Mouse (Mus musculus) stomach, postnatal 0 days (tissue): ENCODE data around the gene Slc6a4.

Experiments
- CTCF ChIP-seq: IDR thresholded peaks from 2 replicates; pipeline ENCODE4 v1.5.1; 2016; ENCODE audit warnings: antibody characterized with exemption, low read depth, mild to moderate bottlenecking, moderate library complexity
- EP300 ChIP-seq: optimal IDR thresholded peaks from 2 replicates; pipeline ENCODE3; 2016; ENCODE audit warnings: antibody characterized with exemption

DNA sequence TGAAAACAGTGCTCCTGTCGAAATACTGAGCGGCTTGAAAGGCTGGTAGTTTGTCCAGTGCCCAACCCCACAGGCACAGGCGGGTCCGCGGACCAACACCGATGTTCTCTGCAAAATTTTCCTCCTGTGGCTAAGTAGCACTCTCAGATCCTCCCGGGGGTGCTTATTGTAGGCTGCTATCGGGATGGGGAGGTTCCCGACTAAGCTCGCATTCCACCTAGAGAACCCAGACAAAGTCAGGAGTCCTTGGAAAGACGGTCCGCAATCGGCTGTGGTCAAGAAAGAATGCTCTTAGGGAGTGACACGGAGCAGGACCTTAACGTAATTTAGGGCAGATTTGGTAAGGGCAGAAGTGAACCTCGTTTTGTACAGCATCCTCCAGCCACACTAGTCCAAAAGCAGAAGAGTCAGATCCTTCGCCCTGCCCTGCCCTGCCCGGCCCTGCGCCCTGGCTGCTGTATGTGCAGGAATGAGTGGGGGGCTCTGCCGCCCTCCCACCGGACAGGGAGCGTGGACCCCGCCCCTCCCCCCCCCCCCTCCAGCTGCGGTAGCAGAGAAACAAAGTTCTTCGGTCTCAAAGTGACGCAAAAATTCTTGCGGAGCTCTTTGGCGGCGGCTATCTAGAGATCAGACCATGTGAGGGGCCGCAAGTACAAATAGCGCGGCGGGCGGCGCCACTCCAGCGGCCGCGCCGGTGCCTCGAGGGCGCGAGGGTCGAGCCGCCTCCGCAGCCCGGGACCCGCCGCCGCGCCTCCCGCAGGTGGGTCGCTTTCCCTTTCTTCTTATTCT, at the start of gene Slc6a4:
- TF ChIP-seq CTCF (no peak), EP300 (no peak)
